Mouse (Mus musculus) MEL (cell line): ENCODE measurements around the gene Rsu1.

Experiments
- CHD1 ChIP-seq: IDR thresholded peaks from 2 replicates; pipeline ENCODE4 v1.6.1; 2012; ENCODE audit warnings: low read depth, mild to moderate bottlenecking, inconsistent platforms, low read length, improper control_type of control experiment
- CTCF ChIP-seq, 3 experiments: IDR thresholded peaks in 2 of 3; conservative IDR thresholded peaks in 1 of 3; 2 replicates each; pipeline ENCODE4 v1.5.1; 2011 to 2012; ENCODE audit warnings: low read length in 3 of 3, low read depth in 2 of 3, mild to moderate bottlenecking in 2 of 3, improper control_type of control experiment in 1 of 3, inconsistent platforms in 1 of 3, mixed read lengths in 1 of 3, moderate library complexity in 1 of 3; ENCODE audit not compliant: control insufficient read depth in 1 of 3, insufficient read depth in 1 of 3, poor library complexity in 1 of 3, severe bottlenecking in 1 of 3
- EP300 ChIP-seq, 2 experiments: IDR thresholded peaks; 2 replicates each; pipeline ENCODE4 v1.6.1; 2011; ENCODE audit warnings: improper control_type of control experiment in 2 of 2, low read length in 2 of 2, low read depth in 1 of 2, mild to moderate bottlenecking in 1 of 2
- GABPA ChIP-seq: IDR thresholded peaks from 2 replicates; pipeline ENCODE4 v1.6.1; 2012; ENCODE audit warnings: low read depth, mild to moderate bottlenecking, inconsistent platforms, low read length, improper control_type of control experiment, moderate library complexity
- GATA1 ChIP-seq: IDR thresholded peaks from 2 replicates; pipeline ENCODE4 v1.6.1; 2011; ENCODE audit warnings: low read depth, low read length, improper control_type of control experiment
- HCFC1 ChIP-seq: IDR thresholded peaks from 2 replicates; pipeline ENCODE4 v1.6.1; 2012; ENCODE audit warnings: low read depth, mild to moderate bottlenecking, inconsistent platforms, low read length, improper control_type of control experiment, moderate library complexity
- KAT2A ChIP-seq: conservative IDR thresholded peaks from 2 replicates; pipeline ENCODE4 v1.6.1; 2012; ENCODE audit warnings: low read depth, low read length, improper control_type of control experiment, inconsistent platforms
- POLR2A ChIP-seq, 2 experiments: IDR thresholded peaks; 2 replicates each; pipeline ENCODE4 v1.6.1; 2011 to 2012; ENCODE audit warnings: low read length in 2 of 2, mild to moderate bottlenecking in 2 of 2, control low read depth in 1 of 2, improper control_type of control experiment in 1 of 2, low read depth in 1 of 2, moderate library complexity in 1 of 2; ENCODE audit not compliant: control insufficient read depth in 1 of 2, insufficient read depth in 1 of 2, poor library complexity in 1 of 2
- POLR2AphosphoS2 ChIP-seq: IDR thresholded peaks from 2 replicates; pipeline ENCODE4 v1.6.1; 2011; ENCODE audit warnings: low read length, improper control_type of control experiment
- RAD21 ChIP-seq: IDR thresholded peaks from 2 replicates; pipeline ENCODE4 v1.6.1; 2011; ENCODE audit warnings: mild to moderate bottlenecking, low read depth, low read length, improper control_type of control experiment
- TBP ChIP-seq: IDR thresholded peaks from 2 replicates; pipeline ENCODE4 v1.8.0; 2011; ENCODE audit warnings: low read depth, low read length, improper control_type of control experiment

GRCm38 (mm10) chr2:13264875-13265274 lies 6.3 kb downstream of the Rsu1 start:
- no peak for TF ChIP-seq HCFC1
- peak; percentile 76 for TF ChIP-seq RAD21
- no peak for TF ChIP-seq GABPA
- no peak for TF ChIP-seq GATA1
- TF ChIP-seq POLR2A (IDR thresholded peaks at IDR 0.05; ENCODE audit: control insufficient read depth in 1 of 2, insufficient read depth in 1 of 2, low read depth in 1 of 2, low read length in 2 of 2, poor library complexity in 1 of 2), result no peak
- TF ChIP-seq CTCF (IDR thresholded peaks at IDR 0.05 in 2 of 3, conservative IDR thresholded peaks at IDR 0.05 in 1 of 3; ENCODE audit: control insufficient read depth in 1 of 3, insufficient read depth in 1 of 3, low read depth in 2 of 3, low read length in 3 of 3, poor library complexity in 1 of 3, severe bottlenecking in 1 of 3), result peak; percentile 49 to 94 (median 83)
- TF ChIP-seq EP300 (IDR thresholded peaks at IDR 0.05; ENCODE audit: low read depth in 1 of 2, low read length in 2 of 2), result no peak
- no peak for TF ChIP-seq CHD1
- no peak for TF ChIP-seq TBP
- no peak for TF ChIP-seq POLR2AphosphoS2
- TF ChIP-seq KAT2A, result no peak
